Mouse (Mus musculus): Measurements from ENCODE around the gene Nek8. TPM values are rescaled to one million over a fixed set of nuclear protein-coding genes. Genes with fewer than 3 reads are reported as not detected.

Nek8 gene
- 24.6 and 27.2 TPM in 2 replicates for total RNA-seq (2014; rRNA removed; ENCODE audit: low replicate concordance)
- polyA plus RNA-seq (2015; fragmentation: Nextera tagmentation; extraction: Ambion mirVana) = 8.1 and 9.1 TPM in 2 replicates

GRCm38 (mm10) chr11:78176402-78176862, at the start of gene Nek8, which contains the start of gene Tlcd1:
TSS of gene Nek8 (minus strand) at chr11:78176675.
TSS of gene Tlcd1 (plus strand) at chr11:78176711.
- peaks cover 21% of the 10 kb centered on the region for H3K36me3 ChIP-seq (replicated peaks; ENCODE audit: control insufficient read depth, insufficient read depth, low read length)
- DNase-seq (ENCODE audit: low spot score) (peak; percentile 87), ATAC-seq (ENCODE audit: insufficient read depth, low read depth) (peak; percentile 66)
- H3K27ac ChIP-seq (ENCODE audit: low read depth) = peak within 1 kb of the TSS; percentile 90
- H3K4me2 ChIP-seq (ENCODE audit: low read depth, low read length) = peak within 1 kb of the TSS; percentile 96
- H3K4me1 ChIP-seq (ENCODE audit: control insufficient read depth, insufficient read depth) = peaks cover 8% of the 10 kb centered on the region; the same call in 1 of the 2 replicates
- H3K9ac ChIP-seq (replicated peaks; ENCODE audit: low read depth, low read length) = peak within 1 kb of the TSS; percentile 43
- WGBS = under 1% methylated on average over 32 of the region's 32 CpGs
- no peaks in the 10 kb centered on the region for H3K9me3 ChIP-seq (replicated peaks; ENCODE audit: control insufficient read depth, low read length)
- TF ChIP-seq CTCF (IDR thresholded peaks at IDR 0.05; ENCODE audit: low read depth) = no peak
- TF ChIP-seq EP300 (IDR thresholded peaks at IDR 0.05; ENCODE audit: low read depth) = no peak
- no peaks in the 10 kb centered on the region for H3K27me3 ChIP-seq (ENCODE audit: control insufficient read depth, insufficient read depth, low read length)
- peak within 1 kb of the TSS; percentile 63 for H3K4me3 ChIP-seq (ENCODE audit: low read depth, low read length)

GRCm38 (mm10) chr11:78223586-78223985, 47.1 kb upstream of the Nek8 start:
- DNase-seq (ENCODE audit: low spot score) (no peak), ATAC-seq (ENCODE audit: insufficient read depth, low read depth) (no peak)
- no peaks in the 10 kb centered on the region for H3K4me1 ChIP-seq (ENCODE audit: control insufficient read depth, insufficient read depth)
- H3K9ac ChIP-seq (replicated peaks; ENCODE audit: low read depth, low read length) = no peak overlapping the region
- peaks cover 98% of the 10 kb centered on the region for H3K36me3 ChIP-seq (replicated peaks; ENCODE audit: control insufficient read depth, insufficient read depth, low read length)
- H3K4me2 ChIP-seq (ENCODE audit: low read depth, low read length) = no peak overlapping the region
- H3K4me3 ChIP-seq (ENCODE audit: low read depth, low read length) = no peak overlapping the region
- no peak for TF ChIP-seq EP300 (IDR thresholded peaks at IDR 0.05; ENCODE audit: low read depth)
- TF ChIP-seq CTCF (IDR thresholded peaks at IDR 0.05; ENCODE audit: low read depth) = no peak
- no peaks in the 10 kb centered on the region for H3K9me3 ChIP-seq (replicated peaks; ENCODE audit: control insufficient read depth, low read length)
- H3K27me3 ChIP-seq (ENCODE audit: control insufficient read depth, insufficient read depth, low read length) = no peaks in the 10 kb centered on the region
- WGBS = 84% methylated on average over 4 of the region's 4 CpGs
- H3K27ac ChIP-seq (ENCODE audit: low read depth) = no peak overlapping the region

GRCm38 (mm10) chr11:78215709-78216317, 39.3 kb upstream of the Nek8 start:
- no peak overlapping the region for H3K27ac ChIP-seq (ENCODE audit: low read depth)
- H3K4me1 ChIP-seq (ENCODE audit: control insufficient read depth, insufficient read depth) = no peaks in the 10 kb centered on the region
- H3K9me3 ChIP-seq (replicated peaks; ENCODE audit: control insufficient read depth, low read length) = no peaks in the 10 kb centered on the region
- DNase-seq (ENCODE audit: low spot score) (no peak), ATAC-seq (ENCODE audit: insufficient read depth, low read depth) (no peak)
- TF ChIP-seq CTCF (IDR thresholded peaks at IDR 0.05; ENCODE audit: low read depth) (no peak), EP300 (IDR thresholded peaks at IDR 0.05; ENCODE audit: low read depth) (no peak)
- H3K9ac ChIP-seq (replicated peaks; ENCODE audit: low read depth, low read length) = no peak overlapping the region
- H3K4me2 ChIP-seq (ENCODE audit: low read depth, low read length) = no peak overlapping the region
- no peak overlapping the region for H3K4me3 ChIP-seq (ENCODE audit: low read depth, low read length)
- H3K27me3 ChIP-seq (ENCODE audit: control insufficient read depth, insufficient read depth, low read length) = no peaks in the 10 kb centered on the region
- peaks cover 95% of the 10 kb centered on the region for H3K36me3 ChIP-seq (replicated peaks; ENCODE audit: control insufficient read depth, insufficient read depth, low read length)
- 82% methylated on average over 11 of the region's 11 CpGs for WGBS

GRCm38 (mm10) chr11:78213086-78213817, 36.8 kb upstream of the Nek8 start:
- no peak for TF ChIP-seq CTCF (IDR thresholded peaks at IDR 0.05; ENCODE audit: low read depth)
- TF ChIP-seq EP300 (IDR thresholded peaks at IDR 0.05; ENCODE audit: low read depth) = no peak
- no peak overlapping the region for H3K9ac ChIP-seq (replicated peaks; ENCODE audit: low read depth, low read length)
- H3K4me1 ChIP-seq (ENCODE audit: control insufficient read depth, insufficient read depth) = no peaks in the 10 kb centered on the region
- DNase-seq (ENCODE audit: low spot score) = no peak
- ATAC-seq (ENCODE audit: insufficient read depth, low read depth) = no peak
- no peaks in the 10 kb centered on the region for H3K27me3 ChIP-seq (ENCODE audit: control insufficient read depth, insufficient read depth, low read length)
- H3K36me3 ChIP-seq (replicated peaks; ENCODE audit: control insufficient read depth, insufficient read depth, low read length) = peaks cover 96% of the 10 kb centered on the region
- WGBS = 89% methylated on average over 14 of the region's 14 CpGs
- H3K4me3 ChIP-seq (ENCODE audit: low read depth, low read length) = no peak overlapping the region
- no peak overlapping the region for H3K27ac ChIP-seq (ENCODE audit: low read depth)
- H3K4me2 ChIP-seq (ENCODE audit: low read depth, low read length) = no peak overlapping the region
- H3K9me3 ChIP-seq (replicated peaks; ENCODE audit: control insufficient read depth, low read length) = no peaks in the 10 kb centered on the region

DNA sequence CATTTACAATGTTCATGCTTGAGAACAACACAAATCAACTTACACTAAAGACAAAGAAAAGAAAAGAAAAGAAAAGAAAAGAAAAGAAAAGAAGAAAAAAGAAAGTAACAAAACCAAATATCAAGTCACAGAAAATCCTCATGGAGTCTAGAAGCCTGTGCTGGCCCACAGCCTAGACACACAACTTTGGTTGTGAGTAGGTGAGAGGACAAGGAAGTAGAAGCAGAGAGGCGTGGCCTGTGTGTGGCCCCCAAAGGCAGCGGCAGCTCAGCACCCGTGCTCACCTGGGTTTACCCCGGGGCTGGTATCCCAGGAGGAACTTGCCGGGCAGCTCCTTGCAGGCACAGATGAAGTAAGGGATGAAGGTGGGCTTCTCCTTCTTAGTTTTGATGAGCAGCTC, 35.0 kb upstream of the Nek8 start:
- ATAC-seq (ENCODE audit: insufficient read depth, low read depth) = no peak
- Histone ChIP-seq H3K27ac (ENCODE audit: low read depth) (no peak overlapping the region), H3K9me3 (replicated peaks; ENCODE audit: control insufficient read depth, low read length) (no peaks in the 10 kb centered on the region), H3K36me3 (replicated peaks; ENCODE audit: control insufficient read depth, insufficient read depth, low read length) (peaks cover 96% of the 10 kb centered on the region), H3K4me3 (ENCODE audit: low read depth, low read length) (no peak overlapping the region), H3K4me2 (ENCODE audit: low read depth, low read length) (no peak overlapping the region), H3K4me1 (ENCODE audit: control insufficient read depth, insufficient read depth) (no peaks in the 10 kb centered on the region), H3K27me3 (ENCODE audit: control insufficient read depth, insufficient read depth, low read length) (no peaks in the 10 kb centered on the region), H3K9ac (replicated peaks; ENCODE audit: low read depth, low read length) (no peak overlapping the region)
- WGBS = 86% methylated on average over 5 of the region's 5 CpGs
- DNase-seq (ENCODE audit: low spot score) = no peak
- no peak for TF ChIP-seq EP300 (IDR thresholded peaks at IDR 0.05; ENCODE audit: low read depth)
- no peak for TF ChIP-seq CTCF (IDR thresholded peaks at IDR 0.05; ENCODE audit: low read depth)
